Mouse (Mus musculus): Measurements from ENCODE around the gene Twf1.

GRCm38 (mm10) chr15:94639126-94639525 is 49.4 kb upstream of the Twf1 start:
- TF ChIP-seq MAX (IDR thresholded peaks at IDR 0.05) (no peak), USF1 (IDR thresholded peaks at IDR 0.05; ENCODE audit: low read depth) (no peak), CTCF (IDR thresholded peaks at IDR 0.05; ENCODE audit: control insufficient read depth, insufficient read depth, insufficient read length) (no peak), MYOG (IDR thresholded peaks at IDR 0.05; ENCODE audit: control insufficient read depth, extremely low read depth, insufficient read length) (no peak)
